Mouse (Mus musculus): Measurements from ENCODE around the gene Rhoa. TPM values are rescaled to one million over a fixed set of nuclear protein-coding genes. Genes with fewer than 3 reads are reported as not detected.

Gene Rhoa
- total RNA-seq, 2 experiments from 2014 or later, result 155 to 163 TPM

DNA sequence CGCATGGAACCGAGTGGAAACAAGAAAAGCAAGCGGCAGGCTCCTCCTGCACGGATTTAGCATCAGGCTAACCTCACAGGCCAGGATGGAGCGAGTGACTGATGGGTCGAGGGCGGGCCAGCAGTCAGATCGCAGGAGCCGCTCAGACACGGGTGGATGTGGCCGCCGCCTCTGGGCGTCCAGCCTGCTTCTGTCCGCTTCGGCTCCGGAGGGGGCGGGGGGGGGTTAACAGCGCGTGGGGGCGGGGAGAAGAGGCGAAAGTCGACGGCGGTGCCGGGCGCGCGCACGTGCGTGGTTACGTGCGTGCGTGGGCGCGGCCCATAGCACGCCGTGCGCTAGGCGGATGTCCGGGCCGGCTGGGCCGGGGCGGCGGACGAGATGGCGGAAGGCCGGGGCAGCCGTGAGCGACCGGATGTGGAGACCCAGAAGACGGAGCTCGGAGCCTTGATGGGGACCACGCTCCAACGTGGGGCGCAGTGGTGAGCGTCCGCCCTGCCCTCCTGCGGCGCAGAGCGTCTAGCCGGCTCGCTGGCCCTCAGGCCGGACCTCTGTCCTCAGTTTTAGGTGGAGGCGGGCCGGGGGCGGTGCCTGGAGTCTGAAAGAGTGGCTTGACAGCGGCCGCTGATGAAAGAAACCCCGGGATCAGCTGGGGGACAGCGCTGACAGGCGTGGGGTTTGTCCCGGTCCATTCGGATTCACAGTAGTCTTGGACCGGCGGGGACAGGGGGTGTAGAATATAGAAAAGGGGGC, 41.8 kb downstream of the Rhoa start, which contains the start of gene Usp4:
Gene Usp4 (plus strand): TSS at position 314 of the 750 bp plus-strand sequence.
- no peak for TF ChIP-seq CTCF (conservative IDR thresholded peaks at IDR 0.05)
- peak within 1 kb of the TSS; percentile 98 for H3K27ac ChIP-seq
- H3K4me3 ChIP-seq, result peak within 1 kb of the TSS; percentile 99
- peak; percentile 74 to 79 for DNase-seq (ENCODE audit: low spot score in 2 of 2)

- no peak for DNase-seq (ENCODE audit: low spot score in 2 of 2)
- no peak for TF ChIP-seq CTCF (conservative IDR thresholded peaks at IDR 0.05)
- peak overlapping the region; percentile 98 for H3K27ac ChIP-seq
- peak overlapping the region; percentile 99 for H3K4me3 ChIP-seq
Measured at GRCm38 (mm10) chr9:108348290-108348680, 42.4 kb downstream of the Rhoa start.

GRCm38 (mm10) chr9:108349727-108350126, 43.8 kb downstream of the Rhoa start:
- TF ChIP-seq CTCF (conservative IDR thresholded peaks at IDR 0.05), result no peak
- no peak overlapping the region for H3K27ac ChIP-seq
- no peak for DNase-seq (ENCODE audit: low spot score in 2 of 2)
- no peak overlapping the region for H3K4me3 ChIP-seq

DNA sequence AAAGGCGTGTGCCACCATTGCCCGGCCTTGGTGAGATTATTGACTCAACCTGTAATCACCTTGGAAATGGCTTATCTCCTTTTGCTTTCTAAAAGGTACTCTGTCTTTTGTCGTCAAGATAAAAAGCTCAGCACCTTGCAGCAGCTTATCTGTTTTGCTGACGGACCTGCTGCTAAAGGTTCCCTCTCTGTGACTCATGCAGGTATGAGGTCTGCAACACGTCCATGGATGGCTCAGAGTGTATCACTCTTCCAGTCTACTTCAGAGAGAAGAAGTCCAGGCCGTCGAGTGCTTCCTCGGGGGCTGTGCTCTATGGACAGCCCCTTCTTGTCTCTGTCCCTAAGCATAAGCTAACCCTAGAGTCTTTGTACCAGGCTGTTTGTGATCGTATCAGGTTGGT, 72.3 kb downstream of the Rhoa start:
- no peak overlapping the region for H3K4me3 ChIP-seq
- no peak overlapping the region for H3K27ac ChIP-seq
- DNase-seq (ENCODE audit: low spot score in 2 of 2), result no peak
- no peak for TF ChIP-seq CTCF (conservative IDR thresholded peaks at IDR 0.05)

DNA sequence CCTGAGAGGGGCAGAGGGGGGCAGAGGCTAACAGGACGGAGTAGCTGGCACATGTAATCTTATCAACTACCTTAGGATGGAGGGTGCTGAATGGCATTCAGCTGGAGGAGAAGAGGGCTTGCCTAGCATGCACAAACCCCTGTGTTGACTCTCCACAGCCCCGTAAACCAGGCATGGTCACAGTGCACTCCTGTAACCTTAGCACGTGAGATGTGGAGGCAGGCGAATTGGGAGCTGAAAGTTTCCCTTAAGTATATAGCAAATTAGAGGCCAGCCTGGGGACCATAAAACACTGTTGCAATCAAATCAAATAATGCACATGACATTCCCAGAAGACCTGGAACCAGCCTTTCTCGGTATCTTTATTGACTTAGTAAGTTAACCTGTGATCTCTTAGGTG, 72.8 kb downstream of the Rhoa start:
- TF ChIP-seq CTCF (conservative IDR thresholded peaks at IDR 0.05), result no peak
- no peak for DNase-seq (ENCODE audit: low spot score in 2 of 2)
- Histone ChIP-seq H3K27ac (no peak overlapping the region), H3K4me3 (no peak overlapping the region)

GRCm38 (mm10) chr9:108379294-108379693, 73.4 kb downstream of the Rhoa start:
- Histone ChIP-seq H3K27ac (no peak overlapping the region), H3K4me3 (no peak overlapping the region)
- no peak for DNase-seq (ENCODE audit: low spot score in 2 of 2)
- TF ChIP-seq CTCF (conservative IDR thresholded peaks at IDR 0.05), result no peak

GRCm38 (mm10) chr9:108381382-108381781, 75.5 kb downstream of the Rhoa start:
- no peak for DNase-seq (ENCODE audit: low spot score in 2 of 2)
- H3K27ac ChIP-seq, result no peak overlapping the region
- no peak overlapping the region for H3K4me3 ChIP-seq
- TF ChIP-seq CTCF (conservative IDR thresholded peaks at IDR 0.05), result no peak

DNA sequence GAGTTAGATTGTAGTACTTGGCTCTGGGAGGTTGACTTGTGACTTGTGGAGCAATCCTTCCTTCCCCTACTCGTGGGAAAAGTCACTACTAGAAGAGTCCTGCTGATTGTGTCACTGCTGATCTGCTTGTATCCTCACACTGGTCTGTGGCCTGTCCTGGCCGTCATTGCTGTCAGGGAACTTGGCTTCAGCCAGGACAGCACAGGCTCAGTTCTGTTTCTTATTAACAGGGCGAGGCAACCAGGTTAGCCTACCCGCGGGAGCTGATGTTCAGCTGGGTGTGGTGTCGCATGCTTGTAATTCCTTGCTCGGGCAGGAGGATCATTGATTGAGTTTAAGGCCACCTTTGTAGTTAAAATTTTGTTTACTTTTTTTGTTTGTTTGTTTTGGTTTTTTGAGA, 79.1 kb downstream of the Rhoa start:
- no peak for DNase-seq (ENCODE audit: low spot score in 2 of 2)
- no peak for TF ChIP-seq CTCF (conservative IDR thresholded peaks at IDR 0.05)
- no peak overlapping the region for H3K4me3 ChIP-seq
- H3K27ac ChIP-seq, result no peak overlapping the region

- TF ChIP-seq CTCF (conservative IDR thresholded peaks at IDR 0.05), result no peak
- Histone ChIP-seq H3K27ac (no peak overlapping the region), H3K4me3 (no peak overlapping the region)
- no peak for DNase-seq (ENCODE audit: low spot score in 2 of 2)
Measured at GRCm38 (mm10) chr9:108386816-108387215, 80.9 kb downstream of the Rhoa start.

Other genes with a start within 250 kb of the Rhoa start
- not detected for gene Mst1, start 225.7 kb upstream of the Rhoa start, total RNA-seq (2021)
- 100 to 1,000 TPM in 1 of 2 experiments, 10 to 100 TPM in 1; 95.7 to 111 TPM for gene Rnf123, start 222.8 kb upstream of the Rhoa start, total RNA-seq (2021)
- 10 to 100 TPM; 35.3 to 37.0 TPM for gene Apeh, start 211.5 kb upstream of the Rhoa start, total RNA-seq (2021)
- 100 to 1,000 TPM; 236 to 246 TPM for gene Bsn, start 115.7 kb upstream of the Rhoa start, total RNA-seq (2021)
- gene Dag1, start 42.2 kb upstream of the Rhoa start, total RNA-seq (2021), result 10 to 100 TPM; 74.4 to 76.5 TPM
- 100 to 1,000 TPM; 109 to 114 TPM for gene Nicn1, start 15.7 kb upstream of the Rhoa start, total RNA-seq (2021)
- 10 to 100 TPM; 32.9 to 34.4 TPM for gene Amt, start 9.3 kb upstream of the Rhoa start, total RNA-seq (2021)
- 10 to 100 TPM; 35.4 to 36.0 TPM for gene Tcta, start within 50 bp of the Rhoa start, total RNA-seq (2021)
- gene Gpx1, start 32.8 kb downstream of the Rhoa start, total RNA-seq (2021), result 10 to 100 TPM; 62.2 to 64.1 TPM
- gene Usp4, start 41.7 kb downstream of the Rhoa start, total RNA-seq (2021), result 100 to 1,000 TPM; 106 to 112 TPM
- 1 to 10 TPM; 2.3 to 3.3 TPM for gene 1700102P08Rik, start 86.7 kb downstream of the Rhoa start, total RNA-seq (2021)
- gene Ccdc36, start 122.4 kb downstream of the Rhoa start, total RNA-seq (2021), result under 1 TPM in 1 of 2 experiments, not detected in 1; 0.15 TPM
- gene BC048562, start 130.4 kb downstream of the Rhoa start, total RNA-seq (2021), result not detected
- 10 to 100 TPM; 36.7 to 40.6 TPM for gene Ccdc71, start 154.4 kb downstream of the Rhoa start, total RNA-seq (2021)
- gene Klhdc8b, start 155.5 kb downstream of the Rhoa start, total RNA-seq (2021), result 10 to 100 TPM; 16.7 to 19.6 TPM
- 10 to 100 TPM; 29.3 to 30.7 TPM for gene Lamb2, start 173.6 kb downstream of the Rhoa start, total RNA-seq (2021)
- 100 to 1,000 TPM; 154 TPM for gene Usp19, start 184.5 kb downstream of the Rhoa start, total RNA-seq (2021)
- 10 to 100 TPM; 74.9 to 79.8 TPM for gene Qars, start 201.6 kb downstream of the Rhoa start, total RNA-seq (2021)
- gene Qrich1, start 210.7 kb downstream of the Rhoa start, total RNA-seq (2021), result 100 to 1,000 TPM; 161 TPM